Mouse (Mus musculus): Measurements from ENCODE around the gene Gm26558. TPM values are rescaled to one million over a fixed set of nuclear protein-coding genes. Genes with fewer than 3 reads are reported as not detected.

Gene Gm26558
- polyA plus RNA-seq, 1 experiment from 2014 or later, result 4.8 TPM

DNA sequence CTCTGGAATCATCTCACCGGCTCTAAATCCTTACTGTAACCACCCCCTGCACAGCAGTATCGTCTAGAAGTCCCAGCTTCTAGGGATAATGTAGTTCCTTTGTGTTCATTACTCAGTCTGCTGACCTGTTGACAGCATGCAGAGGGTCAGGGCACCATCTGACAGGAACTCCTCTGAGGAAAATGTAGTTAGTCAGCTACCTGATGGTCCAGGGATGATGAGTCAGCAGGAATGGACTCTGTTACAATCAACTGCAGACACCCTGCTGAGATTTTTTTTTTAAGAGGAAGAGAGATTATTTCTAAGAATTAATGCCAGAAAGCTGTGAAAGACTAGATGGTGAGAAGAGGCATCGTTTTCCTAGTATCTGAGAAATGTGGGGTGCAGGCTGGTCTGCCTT is 45.3 kb downstream of the Gm26558 start:
- 64% methylated on average over 3 of the region's 3 CpGs for WGBS
- H3K9me3 ChIP-seq, result no peaks in the 10 kb centered on the region
- H3K4me3 ChIP-seq, result no peak overlapping the region
- no peaks in the 10 kb centered on the region for H3K36me3 ChIP-seq
- no peak overlapping the region for H3K4me2 ChIP-seq (replicated peaks)
- H3K27ac ChIP-seq, result no peak overlapping the region
- H3K4me1 ChIP-seq, result no peaks in the 10 kb centered on the region
- no peak overlapping the region for H3K9ac ChIP-seq
- no peaks in the 10 kb centered on the region for H3K27me3 ChIP-seq (replicated peaks)
- no peak for ATAC-seq (ENCODE audit: low FRiP score, low read depth)

- no peak overlapping the region for H3K27ac ChIP-seq
- WGBS, result 83% methylated on average over 2 of the region's 2 CpGs
- H3K27me3 ChIP-seq (replicated peaks), result no peaks in the 10 kb centered on the region
Observed at GRCm38 (mm10) chr2:70616076-70616475, 45.8 kb downstream of the Gm26558 start.

DNA sequence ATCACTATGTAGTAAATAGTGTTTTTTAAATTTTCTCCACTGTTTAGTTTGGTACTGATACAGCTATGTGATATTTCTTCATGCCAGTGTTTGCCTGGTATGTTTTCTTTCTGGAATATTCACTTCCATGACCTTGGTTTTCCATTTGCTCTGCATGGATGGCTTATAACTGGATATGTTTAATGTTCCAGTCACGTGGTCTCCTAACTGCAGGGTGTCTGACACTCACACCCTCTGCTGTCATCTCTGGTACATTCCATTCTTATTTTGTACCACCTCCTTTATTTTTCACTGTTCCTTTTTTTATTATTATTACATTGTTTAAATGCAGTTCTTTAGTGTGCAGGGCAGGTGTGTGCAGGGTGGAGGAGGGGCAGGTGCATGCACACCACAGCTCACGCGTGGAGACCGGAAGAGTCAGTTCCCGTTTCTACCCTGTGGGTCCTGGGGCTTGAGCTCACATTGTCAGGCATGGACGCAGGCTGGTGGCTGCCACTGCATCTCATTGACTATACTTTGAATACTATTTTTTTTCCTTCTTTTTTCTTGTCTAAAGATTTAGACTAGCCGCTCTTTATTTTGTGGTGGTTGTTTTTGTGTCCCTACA is 47.1 kb downstream of the Gm26558 start:
- ATAC-seq (ENCODE audit: low FRiP score, low read depth), result no peak
- Histone ChIP-seq H3K27ac (no peak overlapping the region), H3K9ac (no peak overlapping the region), H3K27me3 (replicated peaks) (no peaks in the 10 kb centered on the region), H3K4me2 (replicated peaks) (no peak overlapping the region), H3K9me3 (no peaks in the 10 kb centered on the region), H3K4me1 (no peaks in the 10 kb centered on the region), H3K4me3 (no peak overlapping the region), H3K36me3 (no peaks in the 10 kb centered on the region)
- WGBS, result 85% methylated on average over 7 of the region's 7 CpGs

More at GRCm38 (mm10) chr2:70616076-70616475, 45.8 kb downstream of the Gm26558 start:
- H3K4me2 ChIP-seq (replicated peaks), result no peak overlapping the region
- H3K36me3 ChIP-seq, result no peaks in the 10 kb centered on the region
- ATAC-seq (ENCODE audit: low FRiP score, low read depth), result no peak
- no peak overlapping the region for H3K4me3 ChIP-seq
- no peaks in the 10 kb centered on the region for H3K9me3 ChIP-seq
- no peaks in the 10 kb centered on the region for H3K4me1 ChIP-seq
- no peak overlapping the region for H3K9ac ChIP-seq

Other genes with a start within 250 kb of the Gm26558 start
- gene Sp5, start 187.2 kb downstream of the Gm26558 start, polyA plus RNA-seq (2016; fragmentation: Nextera tagmentation; extraction: Ambion mirVana), result 3.9 and 5.2 TPM in 2 replicates
- gene Erich2, start 153.3 kb downstream of the Gm26558 start, polyA plus RNA-seq (2016; fragmentation: Nextera tagmentation; extraction: Ambion mirVana), result 0.73 and 1.4 TPM in 2 replicates
- 17.2 and 21.6 TPM in 2 replicates for gene Gad1, start 109.0 kb downstream of the Gm26558 start, polyA plus RNA-seq (2016; fragmentation: Nextera tagmentation; extraction: Ambion mirVana)
- 128 and 131 TPM in 2 replicates for gene Gorasp2, start 532 bp downstream of the Gm26558 start, polyA plus RNA-seq (2016; fragmentation: Nextera tagmentation; extraction: Ambion mirVana)
- gene Tlk1, start 163.6 kb upstream of the Gm26558 start, polyA plus RNA-seq (2016; fragmentation: Nextera tagmentation; extraction: Ambion mirVana), result 36.1 and 36.3 TPM in 2 replicates